Mouse (Mus musculus) telencephalon, adult 2 months (tissue): ENCODE data around the gene Hes6.

Experiments
- DNase-seq: peaks from one replicate; pipeline ENCODE4 v3.0.0-alpha.2; 2011; ENCODE audit warnings: low read depth, low spot score

The Hes6 gene

DNA sequence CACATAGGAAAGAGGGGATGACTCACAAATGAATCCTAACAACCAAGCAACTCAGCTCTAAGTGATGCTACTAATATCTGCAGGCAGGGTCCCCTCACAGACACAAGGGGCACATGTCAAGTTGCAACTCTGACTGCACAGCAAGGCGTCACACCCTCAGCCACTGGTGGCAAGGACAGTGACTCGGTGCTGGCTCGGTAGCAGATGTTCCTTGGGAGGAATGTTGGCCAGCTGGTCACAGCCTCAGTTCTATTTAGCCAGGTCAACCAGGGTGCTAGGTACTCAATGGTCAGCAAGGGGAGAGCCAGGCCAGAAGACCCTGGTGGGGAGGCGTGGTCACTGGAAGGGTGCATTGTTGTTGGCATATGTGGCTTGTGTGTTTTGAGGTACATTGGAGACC is 6.0 kb downstream of the Hes6 start:
- no peak for DNase-seq

DNA sequence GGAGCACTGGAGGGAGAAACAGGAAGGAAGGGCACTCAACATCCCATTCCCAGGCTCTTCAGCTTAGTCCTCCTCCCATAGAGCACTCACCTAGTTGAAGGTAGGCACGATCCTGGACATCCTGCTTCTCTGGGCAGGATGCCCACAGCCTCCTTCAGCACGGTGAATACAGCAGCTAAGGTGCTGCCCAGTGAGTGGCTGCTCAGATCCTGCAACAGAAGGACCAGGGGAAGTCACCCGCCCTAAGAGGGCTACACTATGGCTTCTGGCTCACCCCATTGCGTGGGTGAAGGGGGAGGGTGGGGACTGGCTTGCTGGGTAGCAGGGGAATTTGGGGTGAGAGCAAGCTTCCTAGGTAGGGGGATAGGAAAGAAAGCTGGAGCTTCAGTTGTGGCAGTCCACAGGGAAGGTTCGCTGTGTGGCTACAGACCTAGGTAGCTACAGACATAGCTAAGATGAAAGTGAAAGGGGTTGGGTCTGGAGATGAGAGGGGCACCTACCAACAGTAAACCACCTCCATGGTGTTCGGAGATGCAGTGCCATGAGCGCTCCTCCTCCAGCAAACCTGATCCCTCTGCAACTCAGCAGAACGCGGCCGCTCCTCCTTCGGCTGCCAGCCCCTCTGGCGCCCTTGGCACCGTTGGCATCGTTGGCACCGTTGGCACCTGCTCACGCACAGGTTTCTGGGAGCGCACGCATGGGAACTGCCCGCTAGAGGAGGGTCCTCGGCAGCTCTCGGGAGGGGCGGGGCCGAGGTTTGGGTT is 8.2 kb downstream of the Hes6 start:
- DNase-seq: no peak

DNA sequence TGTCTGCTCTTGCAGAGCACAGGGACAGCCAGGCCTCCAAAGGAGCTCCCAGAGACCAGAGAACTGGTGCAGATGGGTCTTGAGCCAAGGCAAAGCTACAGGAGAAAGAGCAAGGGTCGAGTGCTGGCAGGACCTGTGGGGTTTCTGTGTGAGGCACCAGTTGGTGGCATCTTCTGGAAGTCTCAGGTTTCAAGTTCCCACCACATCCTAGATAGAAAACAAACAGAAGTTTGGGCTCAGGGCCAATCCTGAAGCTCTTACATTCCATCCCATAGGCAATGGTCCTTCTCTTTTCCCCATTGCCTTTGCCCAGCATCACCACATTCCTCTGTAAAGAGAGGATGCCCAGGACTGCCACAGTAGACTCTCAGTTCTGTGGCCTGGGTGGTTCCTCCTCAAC is 8.9 kb downstream of the Hes6 start:
- DNase-seq: no peak

DNA sequence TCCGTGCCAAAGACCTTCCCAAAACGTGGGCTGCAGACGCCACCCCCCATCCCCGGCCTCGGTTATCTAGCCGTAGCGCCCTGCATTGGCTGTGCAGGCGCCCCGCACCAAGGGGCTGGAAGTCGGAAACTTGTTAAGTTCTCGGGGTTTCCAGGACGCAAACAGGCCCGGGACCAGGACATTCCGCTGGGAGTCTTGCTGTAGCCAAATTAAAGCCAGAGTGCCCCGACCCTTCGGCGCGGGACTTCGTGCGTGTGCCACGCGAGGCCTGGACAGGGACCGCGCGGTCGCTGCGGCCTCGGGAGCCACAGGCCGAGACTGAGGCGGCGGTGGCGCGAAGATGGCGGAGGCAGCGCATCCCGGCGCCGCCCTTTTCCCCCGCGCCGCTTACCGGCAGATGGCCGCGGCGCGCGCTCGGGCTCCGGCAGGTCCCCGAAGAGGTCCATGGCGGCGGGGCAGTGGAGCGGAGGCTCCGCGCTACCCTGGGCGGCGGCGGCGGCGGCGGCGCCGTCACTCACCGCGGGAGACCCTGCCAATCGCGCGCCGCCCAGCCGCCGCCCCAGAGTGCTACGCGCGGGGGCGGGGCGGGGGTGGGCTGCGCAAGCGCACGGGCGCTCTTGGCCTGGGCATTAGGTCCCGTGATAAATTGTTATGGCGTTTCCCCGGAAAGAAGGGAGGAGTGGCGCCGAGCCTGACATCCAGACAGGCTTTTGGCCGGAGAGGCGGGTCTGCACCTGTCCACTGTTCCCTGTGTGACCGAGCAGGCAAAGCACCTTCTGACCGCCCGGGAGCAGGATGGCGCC is 15.4 kb downstream of the Hes6 start, which contains the start of gene Ilkap:
Ilkap (minus strand) TSS at position 556 of the 803 bp plus-strand sequence.
- peak; percentile 60 for DNase-seq

DNA sequence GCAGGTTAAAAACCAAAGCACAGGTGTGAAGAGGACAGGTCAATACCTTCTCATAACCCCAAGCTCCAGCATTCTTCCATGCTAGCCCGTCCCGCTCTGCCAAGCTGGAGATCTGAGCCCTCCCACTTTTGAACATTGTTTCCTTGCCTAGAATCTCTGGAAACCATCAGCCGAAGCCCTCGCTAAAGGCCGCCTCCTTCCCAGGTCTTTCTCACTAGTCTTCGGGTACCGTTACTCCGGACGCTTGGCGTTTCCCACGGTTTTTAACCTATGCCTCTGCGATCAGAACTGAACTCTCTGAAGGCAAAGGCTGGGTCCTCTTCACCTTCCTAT is 15.9 kb downstream of the Hes6 start:
- no peak for DNase-seq

DNA sequence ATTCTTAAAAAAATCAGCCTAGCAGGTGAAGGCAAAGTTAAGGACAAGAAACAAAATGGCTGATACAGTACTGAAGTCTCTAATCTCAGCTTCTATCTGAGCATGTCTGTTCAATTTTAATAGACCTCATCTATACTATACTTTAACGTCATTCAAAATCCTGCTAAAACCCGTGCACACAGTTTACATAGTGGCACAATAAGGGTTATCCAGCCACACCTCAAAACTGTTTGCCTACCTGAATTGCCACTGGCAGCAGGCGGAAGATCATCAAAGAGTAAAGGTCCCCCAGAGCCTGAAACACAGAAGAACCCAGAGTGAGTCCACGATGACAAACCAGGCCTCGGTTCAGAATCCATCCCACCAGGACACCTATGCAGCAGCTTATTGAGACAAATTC is 23.5 kb downstream of the Hes6 start:
- no peak for DNase-seq

DNA sequence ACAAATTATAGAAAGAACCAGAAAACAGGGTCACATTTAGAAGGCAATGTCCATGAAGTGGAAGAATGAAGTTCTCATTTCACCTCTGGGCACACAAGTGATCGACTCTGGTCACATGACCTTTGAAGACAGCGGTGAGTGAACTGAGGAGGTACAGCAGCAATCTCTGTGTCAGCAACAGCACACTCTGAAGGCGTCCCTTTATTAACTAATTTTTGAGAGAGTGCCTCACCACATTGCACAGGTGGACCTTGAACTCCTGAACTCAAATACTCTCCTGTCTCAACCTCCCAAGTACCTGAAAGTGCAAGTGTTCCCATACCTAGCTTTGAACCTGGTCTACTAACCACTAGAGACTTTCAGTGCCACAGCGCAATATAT is 32.8 kb downstream of the Hes6 start:
- no peak for DNase-seq

DNA sequence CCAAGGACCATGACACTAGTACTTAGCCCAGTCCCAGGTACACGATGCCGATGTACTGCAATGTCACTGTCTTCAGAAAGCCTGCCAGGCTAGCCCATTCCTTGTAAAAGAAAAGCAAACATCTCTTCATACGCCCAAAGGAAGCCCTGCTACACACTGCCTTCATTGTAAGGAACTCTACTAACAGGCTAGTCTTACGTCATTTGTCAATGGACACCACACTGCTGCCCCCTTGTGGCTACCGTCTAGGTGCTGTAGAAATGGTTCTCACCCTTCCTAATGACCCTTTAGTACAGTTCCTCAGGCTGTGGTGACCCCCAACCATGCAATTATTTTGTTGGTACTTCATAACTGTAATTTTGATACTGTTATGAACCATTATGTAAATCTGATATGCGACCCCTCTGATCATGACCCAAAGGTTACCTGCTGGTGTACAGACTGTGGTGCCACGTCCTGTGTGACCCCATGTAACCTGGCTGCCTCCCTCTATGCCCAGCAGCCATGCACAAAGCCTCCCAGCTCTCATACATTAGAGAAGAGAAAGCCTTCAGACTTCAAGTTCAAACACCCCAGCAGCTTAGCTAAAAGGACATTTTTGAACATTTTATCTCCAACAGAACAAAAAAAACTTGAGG is 33.3 kb downstream of the Hes6 start:
- DNase-seq: peak; percentile 66

DNA sequence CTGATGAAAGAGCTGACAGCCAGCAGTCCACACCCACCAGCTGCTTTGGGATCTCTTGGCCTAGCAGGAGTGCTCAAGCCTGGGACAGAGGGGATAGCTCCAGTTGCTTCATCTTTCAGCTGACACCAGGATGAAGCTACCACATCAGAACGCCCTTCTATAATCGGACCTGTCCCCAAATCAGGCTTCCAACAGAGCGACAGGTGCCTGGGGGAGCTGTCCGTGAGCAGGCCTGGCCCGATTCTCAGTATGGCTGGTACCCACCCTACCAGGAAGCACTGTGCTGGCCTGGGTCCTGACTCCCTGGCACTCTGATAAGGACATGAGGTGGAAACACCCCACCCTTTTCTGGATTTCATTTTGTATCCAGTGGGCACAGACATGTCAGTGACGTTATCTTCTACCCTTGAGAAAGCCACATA is 40.4 kb downstream of the Hes6 start:
- no peak for DNase-seq

DNA sequence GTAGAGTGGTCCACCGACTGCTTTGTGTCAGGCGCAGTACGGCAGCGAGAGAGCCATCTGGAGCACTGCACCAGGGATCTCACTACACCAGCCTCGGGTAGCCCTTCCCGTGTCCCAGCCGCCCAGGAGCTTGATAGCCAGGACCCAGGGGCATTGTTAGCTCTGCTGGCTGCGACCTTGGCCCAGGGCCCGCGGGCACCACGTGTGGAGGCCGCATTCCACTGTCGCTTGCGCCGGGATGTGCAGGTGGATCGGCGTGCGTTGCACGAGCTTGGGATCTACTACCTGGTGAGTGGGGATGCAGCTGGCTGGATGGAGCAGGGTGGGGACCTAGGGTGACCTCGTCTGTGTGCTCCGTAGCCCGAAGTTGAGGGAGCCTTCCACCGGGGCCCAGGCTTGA is 43.8 kb downstream of the Hes6 start:
- no peak for DNase-seq

DNA sequence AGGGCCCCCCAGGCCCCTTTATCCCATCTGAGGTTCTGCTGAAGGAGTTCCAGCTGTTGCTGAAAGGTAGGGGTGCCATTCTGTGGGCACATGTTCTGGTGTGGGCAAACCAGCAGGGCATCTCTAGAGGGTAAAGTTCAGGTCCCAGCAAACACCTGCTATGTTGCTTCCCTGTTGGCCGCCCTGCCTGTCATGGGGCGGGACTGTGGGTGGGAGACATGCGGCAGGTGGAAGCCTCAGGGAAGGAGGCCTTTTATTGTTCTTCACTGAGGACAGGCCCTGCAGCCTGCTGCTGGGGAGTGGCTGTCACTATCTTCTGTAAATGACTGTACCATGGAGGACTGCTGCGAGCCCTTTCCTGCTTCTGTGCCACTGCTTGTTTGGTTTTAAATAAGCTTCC is 44.4 kb downstream of the Hes6 start:
- no peak for DNase-seq

DNA sequence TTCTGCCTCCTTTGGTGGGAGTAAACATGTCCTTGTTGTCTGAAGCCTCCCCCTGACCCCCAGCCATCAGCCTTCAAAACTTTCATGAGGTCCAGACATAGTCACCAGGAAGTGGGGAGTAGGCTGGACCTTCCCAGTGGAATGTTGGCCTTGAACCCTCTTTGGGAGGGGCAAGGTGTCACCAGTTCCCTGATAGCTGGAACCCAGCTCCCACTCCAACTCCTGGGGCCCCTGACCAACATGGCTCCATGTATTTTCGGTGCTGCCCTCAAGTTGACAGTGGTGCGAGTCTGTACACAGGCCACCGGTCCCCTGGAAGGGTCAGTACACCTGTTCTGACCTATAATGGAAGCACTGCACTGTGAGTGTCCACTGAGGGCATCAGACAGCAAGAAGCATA is 46.5 kb downstream of the Hes6 start:
- no peak for DNase-seq

DNA sequence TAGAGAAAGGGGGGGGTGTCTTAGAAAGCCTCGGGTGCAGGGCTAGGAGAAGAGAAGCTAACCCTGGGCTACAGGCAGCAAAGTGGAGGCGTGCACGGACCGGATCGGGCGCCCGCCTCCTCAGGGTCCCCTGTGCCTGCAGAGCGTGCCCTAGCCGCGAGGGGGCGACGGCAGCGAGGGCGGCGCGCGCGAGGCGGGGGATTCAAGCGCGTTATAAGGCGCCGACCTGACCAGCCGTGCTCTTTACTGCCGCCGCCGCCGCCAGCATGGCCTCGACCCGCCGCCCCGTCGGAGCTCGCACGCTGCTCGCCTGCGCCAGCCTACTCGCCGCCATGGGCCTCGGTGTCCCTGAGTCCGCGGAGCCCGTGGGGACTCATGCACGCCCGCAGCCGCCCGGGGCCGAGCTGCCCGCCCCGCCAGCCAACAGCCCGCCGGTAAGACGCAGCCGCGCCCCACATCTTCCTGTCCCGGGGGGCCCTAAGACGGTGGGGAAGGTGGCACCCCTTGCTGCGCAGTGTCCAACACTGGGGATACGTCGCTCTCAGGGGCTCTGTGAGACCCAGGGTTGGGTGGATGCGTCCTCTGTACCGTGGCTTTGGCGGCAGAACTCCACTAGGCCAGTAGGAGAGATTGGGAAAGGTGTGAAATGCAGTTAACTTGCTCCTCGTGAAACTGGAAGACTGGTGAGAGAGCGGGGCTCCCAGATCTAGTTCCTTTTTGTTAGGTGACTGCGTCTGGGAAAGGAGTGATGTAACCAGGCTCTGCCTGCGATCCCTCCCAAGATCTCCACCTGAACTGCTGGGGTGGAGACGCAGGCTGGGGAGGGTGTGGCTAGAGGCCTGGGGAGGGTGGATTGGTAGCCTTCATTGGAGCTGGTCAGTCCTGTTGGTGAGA is 47.4 kb downstream of the Hes6 start, which contains the start of gene Erfe:
Erfe (plus strand) TSS at position 216 of the 894 bp plus-strand sequence.
- no peak for DNase-seq

DNA sequence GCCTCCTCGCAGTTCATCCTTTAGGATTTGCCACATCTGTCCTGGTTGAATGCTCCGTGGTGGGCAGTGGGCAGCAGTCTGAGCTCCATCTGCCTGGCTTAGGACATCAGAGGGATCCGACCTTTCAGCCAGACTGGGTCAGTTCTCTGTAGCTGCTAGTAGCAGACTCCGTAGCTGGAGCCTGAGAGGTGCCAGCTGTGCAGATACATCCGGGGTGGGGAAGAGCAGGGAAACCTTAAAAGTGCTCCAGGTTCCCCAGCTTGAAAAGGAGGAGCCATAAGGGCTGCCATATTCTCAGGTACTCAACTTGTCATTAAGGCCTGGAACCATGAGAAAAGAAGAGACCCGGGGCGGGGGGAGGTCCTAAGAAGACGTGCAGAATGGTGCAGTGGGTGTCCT is 48.0 kb downstream of the Hes6 start:
- no peak for DNase-seq

DNA sequence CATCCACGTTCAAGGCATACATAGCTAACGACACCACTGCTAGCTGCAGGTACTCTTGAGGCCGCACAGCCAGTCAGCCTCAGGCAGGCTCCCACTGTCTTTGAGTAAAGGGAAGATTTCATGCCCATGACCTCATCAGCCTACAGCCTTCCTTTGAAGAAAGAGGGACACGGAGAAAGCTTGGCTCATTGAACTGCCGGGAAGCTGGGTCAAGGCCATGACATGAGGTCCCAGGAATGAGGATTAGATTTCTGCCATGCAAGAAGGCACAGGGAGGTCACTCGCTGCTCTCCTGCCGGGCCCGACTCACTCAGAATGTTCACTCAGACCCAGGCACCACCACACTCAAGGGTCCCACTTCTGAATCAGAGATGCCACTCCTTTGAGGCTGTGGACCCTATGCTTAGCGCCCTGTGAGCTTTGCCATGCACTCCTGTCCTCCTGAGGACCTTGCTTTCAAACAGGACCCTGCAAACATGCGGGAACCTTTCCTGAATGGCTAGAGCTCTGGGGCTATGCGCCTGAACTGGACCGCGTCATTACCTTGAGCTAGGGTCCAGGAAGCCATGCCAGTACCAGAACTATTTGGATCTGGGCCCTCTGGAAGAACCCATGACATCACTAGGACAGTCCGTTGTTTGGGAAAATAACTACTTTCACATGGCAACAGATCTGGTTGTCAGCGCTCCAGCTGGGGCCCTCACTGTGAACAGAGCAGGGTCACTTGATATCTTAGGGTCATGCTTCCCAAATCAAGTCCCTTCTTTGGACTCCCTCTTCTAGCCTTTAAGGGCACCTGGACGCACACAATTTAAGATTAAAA is 48.8 kb downstream of the Hes6 start:
- DNase-seq: no peak

DNA sequence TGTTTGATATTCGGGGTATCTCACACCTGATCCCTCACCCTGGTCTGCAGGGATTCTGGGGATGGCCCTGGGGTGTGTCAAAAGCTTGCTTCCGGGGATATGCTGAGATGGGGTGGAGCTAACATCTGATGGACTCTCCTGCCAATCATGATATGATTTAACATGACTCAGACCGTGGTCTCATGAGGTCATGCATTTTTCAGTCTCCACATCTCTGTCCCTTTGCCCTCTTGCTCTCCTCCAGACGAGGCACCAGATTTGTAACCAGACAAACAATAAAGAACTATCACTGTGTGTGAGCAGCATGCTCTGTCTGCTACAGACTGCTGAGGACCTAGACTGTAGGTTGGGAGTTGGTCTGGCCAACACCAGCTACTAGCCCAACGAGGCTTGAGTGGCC is 51.7 kb downstream of the Hes6 start:
- DNase-seq: no peak
